9 mouse cellular contexts compared by ENCODE assay signal in genomic region chr10:87503946-87504345, GRCm38 (mm10). TPM values are rescaled to one million over a fixed set of nuclear protein-coding genes. Genes with fewer than 3 reads are reported as not detected.
DNase-seq lines count a peak whose midpoint lies in the region; ATAC-seq and TF ChIP-seq lines count a peak whose summit lies in the region.
"Had no signal": no experiment of that assay in that cellular context is flagged by ENCODE, and none has a peak within 500 bp of the region (broad histone marks: within the 10 kb centered on the region; RNA-seq: fewer than 3 reads in every experiment).

No protein-coding gene starts in this region.

- no peaks in the 10 kb centered on the region for H3K9me3 ChIP-seq in hindbrain, embryonic 13.5 days
- H3K9me3 ChIP-seq in lung, postnatal 0 days (ENCODE audit: low read length) = no peaks in the 10 kb centered on the region
- H3K9me3 ChIP-seq: megakaryocyte, embryonic 14.5 days had no signal

- TF ChIP-seq CTCF in lung, postnatal 0 days (IDR thresholded peaks at IDR 0.05) = peak; percentile 84

- H3K9ac ChIP-seq in hindbrain, embryonic 13.5 days = no peak overlapping the region
- H3K9ac ChIP-seq in lung, postnatal 0 days (replicated peaks; ENCODE audit: low read depth) = no peak overlapping the region

- H3K4me1 ChIP-seq in hindbrain, embryonic 13.5 days (replicated peaks) = peaks cover 21% of the 10 kb centered on the region
- no peaks in the 10 kb centered on the region for H3K4me1 ChIP-seq in lung, postnatal 0 days (ENCODE audit: insufficient read depth, low read depth, low read length)

- H3K36me3 ChIP-seq in hindbrain, embryonic 13.5 days = no peaks in the 10 kb centered on the region
- no peaks in the 10 kb centered on the region for H3K36me3 ChIP-seq in lung, postnatal 0 days (ENCODE audit: insufficient read depth, low read length)

- DNase-seq in CD4-positive, CD25-positive, alpha-beta regulatory T cell, adult 2 months (ENCODE audit: low read depth, low spot score) = peak; percentile 41
- DNase-seq in spleen, postnatal 36 days (ENCODE audit: low spot score in 2 of 2) = peak; percentile 3 to 5
- no peak for DNase-seq in spleen, adult 12 weeks (ENCODE audit: low spot score)
- peak; percentile 45 for DNase-seq in embryo, embryonic 9.5 days (ENCODE audit: extremely low spot score)
- peak; percentile 64 for DNase-seq in lung, postnatal 0 days (ENCODE audit: low spot score)
- DNase-seq in retina, postnatal 7 days (ENCODE audit: low read depth, low spot score) = peak; percentile 54

- no peak overlapping the region for H3K27ac ChIP-seq in hindbrain, embryonic 13.5 days
- no peak overlapping the region for H3K27ac ChIP-seq in lung, postnatal 0 days (ENCODE audit: low read length)

- H3K27me3 ChIP-seq in hindbrain, embryonic 13.5 days = peaks cover 27% of the 10 kb centered on the region
- H3K27me3 ChIP-seq in lung, postnatal 0 days (replicated peaks; ENCODE audit: insufficient read depth, low read length) = peaks cover 5% of the 10 kb centered on the region; the same call in 1 of the 2 replicates

- TF ChIP-seq EP300 in lung, postnatal 0 days (IDR thresholded peaks at IDR 0.05) = no peak

- no peak for ATAC-seq in CD4-positive, CD25-positive, alpha-beta regulatory T cell, adult 4 months
- peak; percentile 56 for ATAC-seq in hindbrain, embryonic 13.5 days (ENCODE audit: low FRiP score)
- no peak for ATAC-seq in lung, postnatal 0 days

- H3K4me3 ChIP-seq in hindbrain, embryonic 13.5 days = no peak overlapping the region
- H3K4me3 ChIP-seq in lung, postnatal 0 days (ENCODE audit: low read depth, low read length) = no peak overlapping the region
- H3K4me3 ChIP-seq: megakaryocyte, embryonic 14.5 days had no signal

- peak overlapping the region; percentile 18; the same call in 1 of the 2 replicates for H3K4me2 ChIP-seq in hindbrain, embryonic 13.5 days
- no peak overlapping the region for H3K4me2 ChIP-seq in lung, postnatal 0 days (replicated peaks; ENCODE audit: low read depth, low read length)

- 2% methylated on average over 10 of the region's 10 CpGs for WGBS in hindbrain, embryonic 13.5 days
- under 1% methylated on average over 10 of the region's 10 CpGs for WGBS in lung, postnatal 0 days

RNA-seq across cellular contexts. Expression of gene Ascl1, which starts 10.5 kb away (rescaled TPM):
- polyA plus RNA-seq in CD4-positive, CD25-positive, alpha-beta regulatory T cell, adult 4 months (2017; shearing (Covaris generic)) = not detected
- 15.1 and 15.7 TPM in 2 replicates for polyA plus RNA-seq in hindbrain, embryonic 13.5 days (2015; fragmentation: Nextera tagmentation; extraction: Ambion mirVana)
- polyA plus RNA-seq in lung, postnatal 0 days (2015; fragmentation: Nextera tagmentation; extraction: Ambion mirVana) = 0.44 and 0.52 TPM in 2 replicates

RNA-seq across cellular contexts. Expression of gene Pah, which starts 17.6 kb away (rescaled TPM):
- polyA plus RNA-seq in CD4-positive, CD25-positive, alpha-beta regulatory T cell, adult 4 months (2017; shearing (Covaris generic)) = not detected
- polyA plus RNA-seq in hindbrain, embryonic 13.5 days (2015; fragmentation: Nextera tagmentation; extraction: Ambion mirVana) = not detected in 2 replicates
- polyA plus RNA-seq in lung, postnatal 0 days (2015; fragmentation: Nextera tagmentation; extraction: Ambion mirVana) = not detected in 2 replicates

Comparison
In these comparisons a context has a peak if more than half of its experiments do, and no peak if none do; other contexts are left out.
1. RNA of gene Ascl1, which starts 10.5 kb away (polyA plus RNA-seq): 15.1 to 15.7 TPM in hindbrain, embryonic 13.5 days; 0.44 to 0.52 TPM in lung, postnatal 0 days and not detected in CD4-positive, CD25-positive, alpha-beta regulatory T cell, adult 4 months; every median in the first group is over 10 times any median in the second.